Mouse (Mus musculus) liver, embryonic 14.5 days (tissue): ENCODE results near the gene Brf1. TPM values are rescaled to one million over a fixed set of nuclear protein-coding genes. Genes with fewer than 3 reads are reported as not detected.
A peak's percentile ranks its signal among the peaks of the same experiment; 100 is the strongest.

ENCODE experiments used
- ATAC-seq: fragments of 200-750 bp; cut with Nextera tagmentation; 2 replicates; pipeline ENCODE4 v1.8.0; 2017; ENCODE audit warnings: moderate number of reproducible peaks, mild to moderate bottlenecking, moderate library complexity; ENCODE audit not compliant: insufficient read depth
- DNase-seq, 3 experiments: peaks; one replicate each; pipeline ENCODE4 v3.0.0-alpha.2; 2012 to 2013; ENCODE audit warnings: low read depth in 3 of 3, low spot score in 3 of 3
- H3K27ac ChIP-seq: fragments of 300-500 bp; sonication (generic); 2 replicates; pipeline ENCODE4 v1.5.1; 2014; ENCODE audit warnings: moderate library complexity, mild to moderate bottlenecking, control low read depth, inconsistent platforms
- H3K27me3 ChIP-seq: fragments of 300-500 bp; sonication (generic); 2 replicates; pipeline ENCODE4 v1.6.1; 2014; ENCODE audit warnings: mild to moderate bottlenecking, low read length, moderate library complexity; ENCODE audit not compliant: control insufficient read depth, insufficient read depth
- H3K36me3 ChIP-seq: fragments of 300-500 bp; sonication (generic); replicated peaks from 2 replicates; pipeline ENCODE4 v1.6.1; 2014; ENCODE audit warnings: low read depth; ENCODE audit not compliant: control insufficient read depth, insufficient read depth
- H3K4me1 ChIP-seq, 2 experiments: fragments of 200-500 bp in 1 of 2; fragments of 300-500 bp in 1 of 2; sonication (generic) in 1 of 2; replicated peaks; 2 replicates each; pipeline ENCODE4 v1.6.1; 2012 to 2014; ENCODE audit warnings: antibody characterized with exemption in 1 of 2, inconsistent platforms in 1 of 2, low read length in 1 of 2; ENCODE audit not compliant: control insufficient read depth in 2 of 2, insufficient read depth in 2 of 2
- H3K4me2 ChIP-seq: fragments of 300-500 bp; sonication (generic); 2 replicates; pipeline ENCODE4 v1.6.1; 2014; ENCODE audit warnings: low read depth, mild to moderate bottlenecking, control low read depth, moderate library complexity
- H3K4me3 ChIP-seq, 2 experiments: fragments of 200-500 bp in 1 of 2; fragments of 300-500 bp in 1 of 2; sonication (generic) in 1 of 2; 2 replicates each; pipeline ENCODE4 v1.5.1; 2012 to 2014; ENCODE audit warnings: low read depth in 2 of 2, low read length in 2 of 2, mild to moderate bottlenecking in 2 of 2, control low read depth in 1 of 2, inconsistent platforms in 1 of 2, moderate library complexity in 1 of 2; ENCODE audit not compliant: insufficient read depth in 1 of 2
- H3K9ac ChIP-seq: fragments of 300-500 bp; sonication (generic); replicated peaks from 2 replicates; pipeline ENCODE4 v1.6.1; 2014; ENCODE audit warnings: mild to moderate bottlenecking, control low read depth, moderate library complexity
- H3K9me3 ChIP-seq: fragments of 300-500 bp; sonication (generic); 2 replicates; pipeline ENCODE4 v1.6.1; 2016; ENCODE audit warnings: low read length, mixed read lengths; ENCODE audit not compliant: control insufficient read depth
- CTCF ChIP-seq: IDR thresholded peaks from 2 replicates; pipeline ENCODE4 v1.5.1; 2016; ENCODE audit warnings: antibody characterized with exemption, low read depth, control low read depth
- EP300 ChIP-seq: IDR thresholded peaks from 2 replicates; pipeline ENCODE4 v1.6.1; 2016; ENCODE audit warnings: antibody characterized with exemption, low read depth
- WGBS: fragments of 180-500 bp; shearing (Covaris S2); extraction: QIAGEN DNeasy Blood & Tissue Kit; methylation state at CpG from one replicate; pipeline ENCODE4 v1.1.7; 2014; ENCODE audit not compliant: insufficient replicate concordance; 5-methylcytosine and 5-hydroxymethylcytosine counted together
- polyA plus RNA-seq, 2 experiments: library from polyadenylated mRNA; depleted of rRNA in 1 of 2; stranded (reverse) in 1 of 2; unstranded in 1 of 2; fragments of >200 nt; fragmentation: Nextera tagmentation in 1 of 2; extraction: Ambion mirVana in 1 of 2; gene quantifications; 2 replicates each; pipeline versions ENCODE4 v1.2.1 to v1.2.3; 2012 to 2014

The Brf1 gene
- polyA plus RNA-seq, 2 experiments: 19.5 to 32.0 TPM

DNA sequence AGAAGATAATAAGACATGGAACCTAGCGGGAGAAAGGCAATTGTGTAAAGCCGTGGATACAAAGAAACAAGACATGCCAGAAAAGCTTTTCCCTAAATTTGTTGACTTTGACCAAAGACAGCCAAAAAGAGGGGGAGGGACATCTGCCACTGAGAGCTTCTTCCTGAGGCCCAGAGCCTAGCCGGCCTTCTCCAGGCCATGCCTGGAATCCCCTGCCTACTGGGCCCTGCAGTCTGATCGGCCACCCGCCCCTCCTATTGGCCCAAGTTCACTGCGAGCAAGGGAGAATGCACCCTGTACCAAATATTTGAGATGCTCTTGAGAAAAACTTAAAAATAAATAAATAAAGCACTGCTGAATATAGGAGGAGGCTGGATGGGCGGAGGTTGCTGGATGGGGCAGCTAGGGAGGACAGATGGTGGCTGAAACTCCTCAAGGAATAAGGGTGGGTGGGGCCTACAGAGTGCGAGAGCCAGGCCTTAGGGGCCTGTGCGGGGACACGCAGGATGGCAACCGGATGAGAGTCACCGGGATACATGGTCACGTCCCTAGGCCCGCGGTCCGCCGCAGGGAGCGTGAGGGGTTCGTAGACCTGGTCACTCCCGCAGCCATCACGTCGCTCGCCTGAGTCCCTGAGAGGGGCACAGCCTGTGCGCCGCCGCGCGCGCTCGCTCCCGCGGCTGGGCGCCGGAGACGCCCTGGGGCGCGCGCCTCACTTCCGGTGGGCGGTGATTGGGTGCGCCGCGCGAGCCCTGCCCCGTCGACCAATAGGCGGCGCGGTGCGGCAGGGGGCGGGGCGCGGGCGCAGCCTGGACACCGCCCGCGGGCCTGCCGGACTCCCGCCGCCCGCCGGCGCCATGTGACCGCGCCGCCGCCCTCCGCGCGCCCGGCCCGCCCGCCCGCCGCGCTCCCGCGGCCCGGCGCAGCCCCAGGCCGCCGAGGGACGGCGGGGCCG lies 13.4 kb upstream of the Brf1 start, which contains the start of gene Pacs2:
Gene Pacs2, plus strand, starts transcription at position 905 of the 955 bp plus-strand sequence.
- ATAC-seq (peak; percentile 92), DNase-seq (peak; percentile 86 to 90 (median 88))
- 5% methylated on average over 60 of the region's 85 CpGs for WGBS
- Histone ChIP-seq H3K4me2 (peak within 1 kb of the TSS; percentile 93), H3K27ac (peak within 1 kb of the TSS; percentile 70), H3K36me3 (no peaks in the 10 kb centered on the region), H3K9ac (peak within 1 kb of the TSS; percentile 88), H3K4me3 (peak within 1 kb of the TSS; percentile 74 to 85), H3K4me1 (peaks cover 3 to 17% of the 10 kb centered on the region in 2 experiments; a peak in 3 of 4 replicates), H3K27me3 (no peaks in the 10 kb centered on the region), H3K9me3 (no peaks in the 10 kb centered on the region)
- no peak for TF ChIP-seq CTCF
- no peak for TF ChIP-seq EP300

DNA sequence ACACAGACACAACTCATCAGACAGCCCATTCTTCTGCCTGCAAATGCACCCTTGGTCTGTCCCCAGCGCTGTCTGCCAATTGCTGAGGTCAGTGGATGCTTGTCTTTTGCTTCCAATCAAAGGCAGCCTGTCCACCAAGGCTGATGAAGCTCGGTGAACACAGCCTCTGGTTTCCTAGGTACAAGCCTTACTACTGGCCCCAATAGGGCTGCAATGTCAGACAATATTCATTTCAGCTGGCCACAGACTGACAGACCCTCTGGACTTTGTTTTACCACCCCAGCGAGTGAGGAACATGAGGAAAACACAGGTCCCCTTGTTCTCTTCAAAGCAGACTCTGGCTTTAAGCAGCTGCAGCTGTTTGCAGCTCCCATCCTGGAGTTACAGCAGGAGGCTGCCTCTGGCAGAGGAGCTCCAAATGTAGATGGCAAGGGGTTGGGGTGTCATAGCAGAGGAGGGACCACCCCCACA lies 12.6 kb upstream of the Brf1 start:
- Histone ChIP-seq H3K4me3 (no peak overlapping the region), H3K4me2 (no peak overlapping the region; the same call in 1 of the 2 replicates), H3K4me1 (peaks cover 3 to 17% of the 10 kb centered on the region in 2 experiments; a peak in 3 of 4 replicates), H3K36me3 (no peaks in the 10 kb centered on the region), H3K9ac (no peak overlapping the region), H3K27ac (no peak overlapping the region), H3K9me3 (no peaks in the 10 kb centered on the region), H3K27me3 (no peaks in the 10 kb centered on the region)
- DNase-seq: no peak
- TF ChIP-seq CTCF (no peak), EP300 (no peak)
- no peak for ATAC-seq
- WGBS: 79% methylated on average over 3 of the region's 3 CpGs

GRCm38 (mm10) chr12:113012443-113012842 lies 11.9 kb upstream of the Brf1 start:
- no peak for TF ChIP-seq EP300
- H3K27ac ChIP-seq: no peak overlapping the region
- H3K4me1 ChIP-seq: peaks cover 3 to 17% of the 10 kb centered on the region in 2 experiments; a peak in 3 of 4 replicates

GRCm38 (mm10) chr12:113011702-113012360 lies 11.3 kb upstream of the Brf1 start:
- WGBS: 63% methylated on average over 6 of the region's 6 CpGs
- Histone ChIP-seq H3K27ac (no peak overlapping the region), H3K4me3 (no peak overlapping the region), H3K36me3 (no peaks in the 10 kb centered on the region), H3K27me3 (no peaks in the 10 kb centered on the region), H3K4me2 (no peak overlapping the region), H3K9ac (no peak overlapping the region), H3K4me1 (peaks cover 3 to 15% of the 10 kb centered on the region in 2 experiments; a peak in 3 of 4 replicates), H3K9me3 (no peaks in the 10 kb centered on the region)
- ATAC-seq (no peak), DNase-seq (no peak)
- TF ChIP-seq CTCF (no peak), EP300 (no peak)

More at GRCm38 (mm10) chr12:113012443-113012842, 11.9 kb upstream of the Brf1 start:
- Histone ChIP-seq H3K4me2 (no peak overlapping the region), H3K9me3 (no peaks in the 10 kb centered on the region), H3K27me3 (no peaks in the 10 kb centered on the region), H3K36me3 (no peaks in the 10 kb centered on the region), H3K9ac (no peak overlapping the region), H3K4me3 (no peak overlapping the region)
- no peak for ATAC-seq
- no peak for DNase-seq
- 44% methylated on average over 5 of the region's 5 CpGs for WGBS
